Mouse (Mus musculus) lung, embryonic 14.5 days (tissue): ENCODE measurements at regions not wholly inside any gene's neighbourhood (a gene's known extent, or its start where the extent isn't known, plus 50 kb on each side); places are given as distances from the start of the nearest gene placed in this dataset.

ENCODE experiments used
- ATAC-seq: fragments of 200-750 bp; cut with Nextera tagmentation; 2 replicates; pipeline ENCODE4 v1.8.0; 2017; ENCODE audit warnings: mild to moderate bottlenecking, moderate TSS enrichment, moderate library complexity; ENCODE audit not compliant: insufficient read depth
- DNase-seq: peaks from one replicate; pipeline ENCODE4 v3.0.0-alpha.2; 2015
- H3K27ac ChIP-seq: fragments of 300-500 bp; sonication (generic); 2 replicates; pipeline ENCODE4 v1.5.1; 2014; ENCODE audit warnings: low read depth, mild to moderate bottlenecking, moderate library complexity
- H3K27me3 ChIP-seq: fragments of 300-500 bp; sonication (generic); 2 replicates; pipeline ENCODE4 v1.6.1; 2014; ENCODE audit warnings: low read length, control low read depth; ENCODE audit not compliant: insufficient read depth
- H3K36me3 ChIP-seq: fragments of 300-500 bp; sonication (generic); 2 replicates; pipeline ENCODE4 v1.6.1; 2014; ENCODE audit warnings: control low read depth; ENCODE audit not compliant: insufficient read depth
- H3K4me1 ChIP-seq: fragments of 300-500 bp; sonication (generic); 2 replicates; pipeline ENCODE4 v1.6.1; 2014; ENCODE audit warnings: antibody characterized with exemption, control low read depth; ENCODE audit not compliant: insufficient read depth
- H3K4me2 ChIP-seq: fragments of 300-500 bp; sonication (generic); 2 replicates; pipeline ENCODE4 v1.6.1; 2014; ENCODE audit warnings: mild to moderate bottlenecking
- H3K4me3 ChIP-seq: fragments of 300-500 bp; sonication (generic); 2 replicates; pipeline ENCODE4 v1.5.1; 2014; ENCODE audit warnings: low read depth, low read length
- H3K9ac ChIP-seq: fragments of 300-500 bp; sonication (generic); 2 replicates; pipeline ENCODE4 v1.6.1; 2014
- H3K9me3 ChIP-seq: fragments of 300-500 bp; sonication (generic); 2 replicates; pipeline ENCODE4 v1.6.1; 2016; ENCODE audit warnings: low read depth, low read length, control low read depth
- CTCF ChIP-seq: IDR thresholded peaks from 2 replicates; pipeline ENCODE4 v1.5.1; 2016; ENCODE audit warnings: antibody characterized with exemption, low read depth
- WGBS: fragments of 180-500 bp; shearing (Covaris S2); extraction: QIAGEN DNeasy Blood & Tissue Kit; methylation state at CpG from one replicate; pipeline ENCODE4 v1.1.7; 2014; 5-methylcytosine and 5-hydroxymethylcytosine counted together

- DNase-seq: no peak
- TF ChIP-seq CTCF: no peak
- H3K9ac ChIP-seq: no peak overlapping the region
- 89% methylated on average over 12 of the region's 12 CpGs for WGBS
- no peaks in the 10 kb centered on the region for H3K27me3 ChIP-seq
- H3K9me3 ChIP-seq: no peaks in the 10 kb centered on the region
- H3K36me3 ChIP-seq: no peaks in the 10 kb centered on the region
- H3K27ac ChIP-seq: no peak overlapping the region
- no peak overlapping the region for H3K4me2 ChIP-seq
- H3K4me3 ChIP-seq: no peak overlapping the region
- H3K4me1 ChIP-seq: no peaks in the 10 kb centered on the region
- no peak for ATAC-seq
Measured at GRCm38 (mm10) chr17:85508386-85508785, 105.0 kb upstream of the Six3 start.

GRCm38 (mm10) chr17:85512971-85513370 lies 100.4 kb upstream of the Six3 start:
- no peak for TF ChIP-seq CTCF
- Histone ChIP-seq H3K4me1 (no peaks in the 10 kb centered on the region), H3K9ac (no peak overlapping the region), H3K9me3 (no peaks in the 10 kb centered on the region), H3K27ac (no peak overlapping the region), H3K27me3 (no peaks in the 10 kb centered on the region), H3K4me2 (no peak overlapping the region), H3K36me3 (no peaks in the 10 kb centered on the region), H3K4me3 (no peak overlapping the region)
- DNase-seq (no peak), ATAC-seq (no peak)
- 84% methylated on average over 4 of the region's 4 CpGs for WGBS

DNA sequence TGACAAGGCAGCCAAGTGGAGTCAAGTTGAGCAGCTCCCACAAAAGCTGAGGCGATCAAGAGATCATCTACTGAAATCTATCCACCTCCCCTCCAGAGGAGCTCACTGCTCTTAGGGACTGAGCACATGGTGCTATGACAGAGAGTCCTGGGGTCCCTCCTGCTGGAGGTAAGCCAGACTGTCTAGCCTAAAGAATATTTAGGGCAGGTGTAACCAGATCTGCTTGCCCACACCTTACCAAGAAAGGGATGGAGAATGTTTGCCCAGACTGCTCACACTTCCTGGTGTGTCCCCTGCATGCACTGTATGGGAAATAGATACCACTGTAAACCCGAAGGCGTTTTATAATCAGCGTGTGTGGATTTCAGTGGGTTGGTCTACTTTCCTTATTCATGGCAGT lies 99.5 kb upstream of the Six3 start:
- H3K36me3 ChIP-seq: no peaks in the 10 kb centered on the region
- H3K4me3 ChIP-seq: no peak overlapping the region
- no peaks in the 10 kb centered on the region for H3K4me1 ChIP-seq
- no peak for TF ChIP-seq CTCF
- H3K9ac ChIP-seq: no peak overlapping the region
- DNase-seq: no peak
- H3K4me2 ChIP-seq: no peak overlapping the region
- no peaks in the 10 kb centered on the region for H3K27me3 ChIP-seq
- ATAC-seq: no peak
- 80% methylated on average over 4 of the region's 4 CpGs for WGBS
- no peak overlapping the region for H3K27ac ChIP-seq
- H3K9me3 ChIP-seq: no peaks in the 10 kb centered on the region

GRCm38 (mm10) chr17:85514396-85514795 lies 99.0 kb upstream of the Six3 start:
- Histone ChIP-seq H3K9me3 (no peaks in the 10 kb centered on the region), H3K4me1 (no peaks in the 10 kb centered on the region), H3K36me3 (no peaks in the 10 kb centered on the region), H3K27me3 (no peaks in the 10 kb centered on the region), H3K4me3 (no peak overlapping the region), H3K27ac (no peak overlapping the region), H3K4me2 (no peak overlapping the region), H3K9ac (no peak overlapping the region)
- no peak for DNase-seq
- 60% methylated on average over 7 of the region's 7 CpGs for WGBS
- no peak for ATAC-seq
- TF ChIP-seq CTCF: no peak

- ATAC-seq (no peak), DNase-seq (no peak)
- H3K9ac ChIP-seq: no peak overlapping the region
- TF ChIP-seq CTCF: no peak
- no peaks in the 10 kb centered on the region for H3K9me3 ChIP-seq
- H3K4me2 ChIP-seq: no peak overlapping the region
- H3K27me3 ChIP-seq: no peaks in the 10 kb centered on the region
- no peak overlapping the region for H3K4me3 ChIP-seq
- 59% methylated on average over 3 of the region's 3 CpGs for WGBS
- H3K27ac ChIP-seq: no peak overlapping the region
- H3K36me3 ChIP-seq: no peaks in the 10 kb centered on the region
- no peaks in the 10 kb centered on the region for H3K4me1 ChIP-seq
Measured at GRCm38 (mm10) chr17:85517301-85517700, 96.1 kb upstream of the Six3 start.

GRCm38 (mm10) chr17:85518513-85518912 lies 94.9 kb upstream of the Six3 start:
- no peak overlapping the region for H3K4me3 ChIP-seq
- no peaks in the 10 kb centered on the region for H3K4me1 ChIP-seq
- no peak overlapping the region for H3K9ac ChIP-seq
- no peaks in the 10 kb centered on the region for H3K27me3 ChIP-seq
- no peaks in the 10 kb centered on the region for H3K36me3 ChIP-seq
- no peak overlapping the region for H3K4me2 ChIP-seq
- WGBS: 90% methylated on average over 6 of the region's 6 CpGs
- H3K9me3 ChIP-seq: no peaks in the 10 kb centered on the region
- no peak for DNase-seq
- no peak for ATAC-seq
- H3K27ac ChIP-seq: no peak overlapping the region
- TF ChIP-seq CTCF: no peak

- no peak for ATAC-seq
- DNase-seq: peak; percentile 3
- Histone ChIP-seq H3K4me1 (no peaks in the 10 kb centered on the region), H3K27ac (no peak overlapping the region), H3K27me3 (no peaks in the 10 kb centered on the region), H3K9ac (no peak overlapping the region), H3K4me2 (no peak overlapping the region), H3K36me3 (no peaks in the 10 kb centered on the region), H3K9me3 (no peaks in the 10 kb centered on the region), H3K4me3 (no peak overlapping the region)
- no peak for TF ChIP-seq CTCF
- WGBS: 51% methylated on average over 7 of the region's 7 CpGs
Measured at GRCm38 (mm10) chr17:85527327-85527698, 86.1 kb upstream of the Six3 start.

- no peak overlapping the region for H3K9ac ChIP-seq
- H3K4me1 ChIP-seq: no peaks in the 10 kb centered on the region
- H3K4me2 ChIP-seq: no peak overlapping the region
- DNase-seq: no peak
- TF ChIP-seq CTCF: no peak
- no peaks in the 10 kb centered on the region for H3K9me3 ChIP-seq
- WGBS: 75% methylated on average over 20 of the region's 20 CpGs
- ATAC-seq: no peak
- H3K36me3 ChIP-seq: no peaks in the 10 kb centered on the region
- H3K4me3 ChIP-seq: no peak overlapping the region
- no peaks in the 10 kb centered on the region for H3K27me3 ChIP-seq
- H3K27ac ChIP-seq: no peak overlapping the region
Measured at GRCm38 (mm10) chr17:85528105-85529004, 85.1 kb upstream of the Six3 start.
